Mouse (Mus musculus): ENCODE measurements at regions not wholly inside any gene's neighbourhood (a gene's known extent, or its start where the extent isn't known, plus 50 kb on each side); places are given as distances from the start of the nearest gene placed in this dataset.

DNA sequence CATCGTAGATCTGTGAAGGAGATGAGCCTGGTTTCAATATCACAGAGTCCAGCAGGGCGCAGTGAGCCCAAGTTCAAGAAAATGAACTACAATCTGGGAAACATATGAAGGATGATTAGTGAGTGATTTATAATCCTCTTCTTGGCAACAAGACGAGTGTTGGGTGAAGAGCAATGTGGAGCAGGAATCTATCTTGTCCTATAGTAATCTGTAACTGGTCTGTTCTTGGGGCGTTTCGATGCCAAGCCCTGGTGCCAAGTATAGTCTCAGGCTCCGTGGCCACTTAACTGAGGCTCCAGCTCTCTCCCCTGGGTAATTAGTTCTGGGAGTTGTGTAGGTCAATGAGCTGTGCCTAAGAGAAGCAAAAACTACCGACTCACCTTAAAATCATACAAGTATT is 154.4 kb upstream of the Gorab start:
- no peak for DNase-seq (ENCODE audit: low spot score in 2 of 2)

DNA sequence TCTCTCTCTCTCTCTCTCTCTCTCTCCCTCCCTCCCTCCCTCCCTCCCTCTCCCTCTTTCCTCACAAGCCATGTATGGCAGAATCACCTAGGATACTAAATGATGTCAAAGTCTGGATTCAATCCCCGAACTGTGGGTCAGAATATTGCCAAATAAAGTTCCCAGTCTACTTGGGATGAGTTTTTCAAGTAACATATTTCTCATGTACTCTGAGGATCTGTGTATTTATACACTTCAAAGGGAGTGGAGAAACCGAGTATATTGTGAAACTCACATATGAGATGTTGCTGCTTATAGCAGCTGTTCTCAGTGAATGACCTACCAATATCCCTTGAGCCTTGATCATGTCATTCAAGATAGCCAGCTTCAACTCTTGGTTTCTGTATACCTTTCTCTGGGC is 151.7 kb upstream of the Gorab start:
- no peak for DNase-seq (ENCODE audit: low spot score in 2 of 2)

DNA sequence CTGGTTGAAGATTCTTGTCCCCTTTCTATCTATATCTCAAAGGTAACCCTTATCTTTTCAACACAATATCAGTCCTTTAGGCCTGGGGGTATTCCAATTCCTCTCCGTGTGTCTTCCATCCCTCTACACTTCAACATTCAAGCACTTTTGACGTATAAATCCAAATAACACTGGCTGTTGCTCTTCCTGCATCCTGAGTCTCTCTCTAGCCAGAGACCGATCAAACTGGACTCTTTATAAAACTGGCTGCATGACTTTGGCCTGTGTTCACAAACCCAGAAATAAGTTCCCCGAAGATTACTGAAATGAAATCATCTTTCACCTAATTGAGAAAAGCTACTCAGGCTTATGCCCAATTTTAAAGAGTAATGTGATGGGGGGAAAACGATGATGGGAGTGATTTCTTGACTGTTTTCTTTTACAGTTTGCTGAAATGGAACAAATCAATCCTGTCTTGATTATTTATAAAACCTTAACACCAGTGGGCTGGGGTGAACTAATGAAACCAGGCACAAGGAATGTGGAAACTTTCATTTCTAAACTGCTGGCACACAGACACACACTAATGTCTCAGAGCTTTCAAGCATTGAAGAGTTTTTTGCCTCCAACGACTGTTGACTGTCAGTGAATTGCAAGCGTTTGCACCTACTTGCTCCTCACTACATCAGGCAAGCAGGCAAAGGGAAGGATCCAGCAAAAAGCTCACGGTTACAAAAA is 135.5 kb upstream of the Gorab start:
- DNase-seq (ENCODE audit: low spot score in 2 of 2), result no peak

GRCm38 (mm10) chr1:163530563-163530962 is 127.1 kb upstream of the Gorab start:
- DNase-seq (ENCODE audit: low spot score in 2 of 2), result no peak

DNA sequence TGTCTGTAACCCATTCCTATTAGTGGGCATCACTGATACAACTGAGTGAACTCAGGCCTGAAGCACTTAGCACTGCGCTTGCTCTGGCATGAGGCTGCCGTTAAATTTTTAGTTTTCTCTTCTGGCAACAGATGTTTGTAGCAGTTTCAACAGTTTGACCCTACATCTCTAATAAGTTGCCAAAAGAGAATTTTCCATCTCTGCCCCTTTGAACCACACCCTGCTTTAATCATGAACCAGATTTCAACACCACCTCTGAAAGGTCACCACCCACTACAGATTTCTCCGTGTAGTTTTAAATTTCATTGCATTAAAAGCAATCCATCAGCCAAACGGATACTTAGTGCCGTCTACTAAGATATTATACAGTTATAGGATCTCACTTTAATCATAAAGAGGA is 114.5 kb upstream of the Gorab start:
- DNase-seq (ENCODE audit: low spot score in 2 of 2), result no peak

DNA sequence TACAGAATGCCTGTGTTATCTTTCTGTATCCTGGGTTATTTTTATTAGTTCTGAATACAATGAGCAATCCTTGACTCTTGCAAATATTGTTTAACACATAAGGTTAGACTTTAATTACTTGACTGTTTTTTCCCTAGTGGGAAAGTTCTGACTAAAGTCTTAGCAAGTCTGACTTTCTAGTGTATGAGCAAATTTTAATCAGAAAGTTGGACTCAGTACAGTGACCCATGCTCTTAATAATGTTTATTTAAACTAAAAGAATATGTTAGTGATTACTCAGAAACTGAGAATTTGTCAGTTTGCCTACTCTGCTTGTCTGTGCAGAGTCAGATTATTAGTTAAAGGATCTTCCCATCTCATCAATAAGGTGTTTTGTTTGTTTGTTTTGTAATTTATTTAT is 109.4 kb upstream of the Gorab start:
- no peak for DNase-seq (ENCODE audit: low spot score in 2 of 2)

DNA sequence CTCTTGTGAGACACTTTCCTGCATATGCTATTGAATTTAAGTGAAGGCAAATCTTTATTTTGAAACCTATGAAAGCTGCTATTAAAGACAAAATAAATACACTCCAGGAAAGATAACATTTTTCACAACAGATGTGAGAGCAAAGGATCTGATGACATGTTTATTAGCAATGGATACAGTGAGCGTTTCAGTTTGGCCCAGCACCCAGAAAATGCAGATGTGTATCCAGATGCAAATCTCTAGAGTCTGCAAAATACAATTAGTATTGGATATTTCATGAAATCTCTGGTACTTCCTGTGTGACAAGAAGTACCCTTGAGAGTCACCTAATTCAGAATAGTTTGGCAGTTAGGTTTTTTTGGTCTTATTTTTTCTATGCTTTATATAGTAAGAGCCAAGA is 108.5 kb upstream of the Gorab start:
- DNase-seq (ENCODE audit: low spot score in 2 of 2), result no peak

DNA sequence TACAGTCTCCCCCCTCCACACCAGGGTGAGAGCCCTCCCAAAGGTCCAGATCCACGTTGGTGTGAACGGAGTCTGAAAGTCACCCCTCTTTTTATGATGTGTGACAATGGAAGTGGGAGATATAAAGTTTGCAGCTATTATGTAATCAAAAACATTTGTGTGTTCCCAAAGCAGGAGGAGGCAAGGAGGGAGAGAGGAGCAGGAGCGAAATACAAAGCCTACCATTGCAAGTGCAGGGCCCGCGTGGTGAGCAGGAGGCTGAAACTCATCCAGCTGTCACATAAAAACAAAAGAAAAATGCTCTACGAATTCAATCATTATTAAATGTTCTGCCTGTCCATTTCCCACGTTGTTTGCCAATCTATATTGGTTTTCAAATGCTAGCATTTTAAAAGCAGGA is 101.6 kb upstream of the Gorab start:
- no peak for DNase-seq (ENCODE audit: low spot score in 2 of 2)

DNA sequence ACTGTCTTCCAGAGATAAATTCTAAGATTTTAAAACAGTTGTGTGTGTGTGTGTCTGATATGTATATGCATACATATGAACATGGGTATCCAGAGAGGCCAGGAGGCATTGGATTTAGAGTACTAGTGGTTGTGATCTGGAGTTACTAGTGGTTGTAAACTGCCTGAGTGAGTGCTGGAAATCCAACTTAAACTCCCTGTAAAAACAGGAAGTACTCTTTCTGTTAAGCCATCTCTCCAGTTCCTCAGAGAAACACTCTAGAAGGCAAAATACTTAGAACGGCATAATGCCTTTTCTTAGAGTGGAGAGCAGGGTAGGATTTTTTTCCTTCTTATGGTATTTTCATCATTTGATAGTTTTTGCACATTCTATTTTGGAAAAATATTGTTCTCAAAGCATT is 99.1 kb upstream of the Gorab start:
- no peak for DNase-seq (ENCODE audit: low spot score in 2 of 2)

DNA sequence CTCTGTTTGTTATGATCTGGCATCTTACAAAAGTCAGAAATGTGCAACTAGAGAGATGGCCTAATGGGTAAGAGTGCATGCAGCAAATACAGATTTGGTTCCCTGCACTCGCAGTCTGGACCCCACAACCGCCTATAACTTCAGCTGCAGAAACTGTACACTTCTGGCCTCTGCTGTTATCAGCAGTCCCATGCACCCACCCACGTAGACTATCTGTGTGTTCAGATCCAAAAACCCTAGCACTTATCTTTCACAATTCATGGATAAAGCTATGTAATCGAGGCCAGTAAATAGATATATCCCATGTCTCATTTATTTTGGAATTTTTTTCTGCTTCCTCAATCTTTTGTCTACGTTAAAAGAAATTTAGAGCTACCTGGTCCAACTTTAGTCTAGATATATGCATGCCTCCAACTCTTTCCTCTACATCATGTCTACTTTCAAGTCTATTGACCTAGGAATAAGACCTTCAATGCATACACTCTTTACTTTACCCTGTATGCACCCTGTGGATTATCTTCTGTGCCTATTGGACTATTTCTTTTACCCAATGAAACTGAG is 95.0 kb upstream of the Gorab start:
- DNase-seq (ENCODE audit: low spot score in 2 of 2), result no peak

DNA sequence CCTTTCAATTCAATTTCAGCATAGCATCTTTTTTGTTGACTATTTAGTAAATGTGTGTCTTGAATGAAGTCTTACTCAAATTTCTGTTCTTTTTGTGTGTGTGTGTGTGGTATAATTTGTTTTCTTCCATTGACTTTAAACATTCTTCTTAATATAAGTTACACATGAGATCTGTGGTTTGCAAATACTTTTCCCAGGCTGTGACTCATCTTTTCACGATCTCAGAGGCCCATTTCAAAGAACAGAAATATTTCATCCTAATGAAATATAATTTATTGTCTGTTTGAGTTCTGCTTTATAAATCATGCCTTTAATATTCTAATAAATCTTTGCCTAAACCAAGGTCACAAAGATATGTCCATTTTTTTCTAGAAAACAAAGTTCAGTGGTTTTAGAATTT is 92.9 kb upstream of the Gorab start:
- no peak for DNase-seq (ENCODE audit: low spot score in 2 of 2)

DNA sequence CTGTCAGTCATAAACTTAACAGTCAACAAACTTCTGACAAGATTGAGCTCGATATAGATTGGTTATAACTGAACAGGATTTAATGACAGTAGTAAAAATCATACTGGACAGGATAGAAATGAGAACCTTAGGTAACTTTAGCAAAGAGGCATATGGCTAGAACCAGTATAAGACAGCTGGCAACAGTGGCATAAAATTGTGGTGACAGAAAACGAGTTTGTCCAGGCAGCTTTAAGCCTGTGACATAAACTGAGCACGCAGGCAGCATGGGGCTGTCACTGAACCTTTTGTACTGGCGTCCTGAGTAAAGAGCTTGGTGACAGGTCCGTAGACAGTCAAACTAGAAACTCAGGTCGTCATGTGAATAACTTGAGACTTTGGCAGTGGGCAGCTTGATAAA is 85.1 kb upstream of the Gorab start:
- DNase-seq (ENCODE audit: low spot score in 2 of 2), result no peak

GRCm38 (mm10) chr1:163488109-163488508 is 84.6 kb upstream of the Gorab start:
- DNase-seq (ENCODE audit: low spot score in 2 of 2), result no peak

DNA sequence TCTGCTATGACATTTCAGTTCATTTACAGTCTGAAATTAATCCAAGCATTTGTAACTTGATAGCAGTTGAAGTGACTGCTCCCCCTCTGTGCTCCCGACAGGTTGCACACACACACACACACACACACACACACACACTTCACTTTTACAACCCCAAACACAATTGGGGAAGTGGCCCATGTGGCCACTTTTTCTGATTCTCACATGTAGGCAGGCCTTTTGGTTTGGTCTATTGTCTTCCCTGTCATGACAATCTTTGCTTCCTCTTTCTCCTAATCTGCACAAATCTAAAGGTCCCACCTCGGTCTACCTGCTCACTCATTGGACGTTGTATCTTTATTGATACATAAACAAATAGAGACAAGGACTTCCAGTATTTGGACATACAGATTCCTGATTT is 79.6 kb upstream of the Gorab start:
- DNase-seq (ENCODE audit: low spot score in 2 of 2), result no peak

DNA sequence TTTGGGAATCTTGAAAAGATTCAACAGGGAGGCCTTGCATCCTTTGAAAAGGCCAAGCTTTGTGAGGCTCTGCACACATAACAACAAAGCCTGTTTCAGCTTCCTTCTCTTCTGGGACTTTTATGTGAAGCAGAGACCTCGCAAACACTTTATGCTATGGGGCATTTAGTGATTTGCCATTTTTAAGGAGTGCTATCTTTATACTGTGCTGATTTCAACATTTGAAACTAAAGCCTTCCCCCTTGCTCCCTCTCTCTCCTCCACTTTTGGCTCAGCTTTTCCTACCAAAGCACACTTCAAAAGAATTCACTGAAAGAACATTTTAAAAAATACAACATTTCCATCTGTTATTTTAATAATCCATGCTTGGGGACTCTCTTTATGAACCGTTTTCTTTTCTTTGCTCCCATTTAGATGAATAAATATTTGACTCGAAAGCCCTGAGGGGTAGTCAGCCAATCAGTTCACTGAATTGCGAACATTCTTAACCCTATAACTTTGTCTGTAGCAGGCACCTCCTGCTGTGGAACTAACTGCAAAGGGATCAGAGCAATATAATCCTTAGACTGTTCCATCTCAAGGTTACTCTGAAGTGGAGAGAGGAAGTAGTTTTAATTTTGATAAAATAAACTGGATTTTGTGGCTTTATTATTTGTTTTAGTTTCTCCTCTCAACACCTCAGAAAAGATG is 74.2 kb upstream of the Gorab start:
- DNase-seq (ENCODE audit: low spot score in 2 of 2), result no peak

DNA sequence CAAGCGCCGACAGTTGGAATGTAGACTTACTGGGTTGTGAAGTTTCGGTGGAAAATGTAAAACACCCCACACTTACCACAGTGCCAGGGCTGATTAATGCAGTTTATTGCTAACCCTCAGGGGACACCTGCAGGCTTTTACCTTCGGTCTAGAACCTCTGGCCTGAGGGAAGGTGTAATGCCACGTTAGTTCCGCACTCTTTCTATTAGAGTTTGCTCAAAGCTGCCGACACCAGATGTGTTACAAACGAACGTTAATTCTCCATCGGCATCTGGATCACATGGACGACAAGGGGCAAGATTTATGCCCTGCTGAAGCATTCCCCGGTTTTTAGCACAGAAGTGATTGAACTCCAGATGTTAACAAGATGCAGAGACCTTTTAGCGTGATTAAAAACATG is 57.7 kb upstream of the Gorab start:
- no peak for DNase-seq (ENCODE audit: low spot score in 2 of 2)

DNA sequence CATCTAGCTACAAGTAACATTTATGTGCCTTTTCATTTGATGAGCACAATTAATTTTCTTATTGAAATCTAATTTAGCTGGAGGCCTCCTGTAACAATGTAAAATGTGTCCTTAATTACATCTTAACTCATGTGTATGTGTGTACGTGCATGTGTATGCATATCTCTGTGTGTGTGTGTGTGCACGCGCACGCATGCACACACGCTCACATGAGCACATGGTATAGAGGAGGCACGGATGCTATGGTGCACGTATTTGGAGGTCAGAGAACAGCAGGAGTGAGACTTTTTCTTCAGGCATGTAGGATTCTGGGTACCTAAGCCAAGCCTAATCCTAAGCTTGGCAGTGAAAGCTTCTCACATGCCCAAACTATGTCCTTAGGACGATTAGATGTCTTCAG is 52.9 kb upstream of the Gorab start:
- DNase-seq (ENCODE audit: low spot score in 2 of 2), result no peak
